Mouse (Mus musculus) fibroblast of lung, adult 2 months (primary cell): ENCODE measurements at regions not wholly inside any gene's neighbourhood (a gene's known extent, or its start where the extent isn't known, plus 50 kb on each side); places are given as distances from the start of the nearest gene placed in this dataset.

ENCODE experiments used
- DNase-seq: peaks from one replicate; pipeline ENCODE4 v3.0.0-alpha.2; 2011; ENCODE audit warnings: low read depth

GRCm38 (mm10) chr15:68440636-68441035 lies 1939.9 kb upstream of the Lrrc6 start:
- DNase-seq = no peak

GRCm38 (mm10) chr15:68435961-68436360 lies 1935.3 kb upstream of the Lrrc6 start:
- DNase-seq = no peak

GRCm38 (mm10) chr15:68431251-68431650 lies 1930.5 kb upstream of the Lrrc6 start:
- DNase-seq = no peak

- DNase-seq = no peak
Observed at GRCm38 (mm10) chr15:68430486-68430885, 1929.8 kb upstream of the Lrrc6 start.

GRCm38 (mm10) chr15:68428444-68429228 lies 1927.9 kb upstream of the Lrrc6 start:
- no peak for DNase-seq

- no peak for DNase-seq
Observed at GRCm38 (mm10) chr15:68417142-68417541, 1916.4 kb upstream of the Lrrc6 start.

- DNase-seq = peak; percentile 34
Observed at GRCm38 (mm10) chr15:68415401-68415925, 1914.8 kb upstream of the Lrrc6 start.

- DNase-seq = no peak
Observed at GRCm38 (mm10) chr15:68414047-68414446, 1913.3 kb upstream of the Lrrc6 start.

GRCm38 (mm10) chr15:68412697-68413096 lies 1912.0 kb upstream of the Lrrc6 start:
- no peak for DNase-seq

- no peak for DNase-seq
Observed at GRCm38 (mm10) chr15:68412156-68412555, 1911.4 kb upstream of the Lrrc6 start.

GRCm38 (mm10) chr15:68403554-68404070 lies 1902.9 kb upstream of the Lrrc6 start:
- DNase-seq = no peak

- peak; percentile 35 for DNase-seq
Observed at GRCm38 (mm10) chr15:68401726-68402125, 1901.0 kb upstream of the Lrrc6 start.

- no peak for DNase-seq
Observed at GRCm38 (mm10) chr15:68401006-68401405, 1900.3 kb upstream of the Lrrc6 start.

GRCm38 (mm10) chr15:68396566-68396965 lies 1895.9 kb upstream of the Lrrc6 start:
- DNase-seq = no peak

- no peak for DNase-seq
Observed at GRCm38 (mm10) chr15:68394749-68395148, 1894.0 kb upstream of the Lrrc6 start.

- no peak for DNase-seq
Observed at GRCm38 (mm10) chr15:68394157-68394556, 1893.4 kb upstream of the Lrrc6 start.

GRCm38 (mm10) chr15:68391737-68392136 lies 1891.0 kb upstream of the Lrrc6 start:
- DNase-seq = no peak

GRCm38 (mm10) chr15:68389855-68390254 lies 1889.1 kb upstream of the Lrrc6 start:
- no peak for DNase-seq

GRCm38 (mm10) chr15:68387349-68388065 lies 1886.8 kb upstream of the Lrrc6 start:
- no peak for DNase-seq

- DNase-seq = no peak
Observed at GRCm38 (mm10) chr15:68384571-68385335, 1884.0 kb upstream of the Lrrc6 start.

GRCm38 (mm10) chr15:68375166-68375565 lies 1874.5 kb upstream of the Lrrc6 start:
- no peak for DNase-seq

GRCm38 (mm10) chr15:68366816-68367215 lies 1866.1 kb upstream of the Lrrc6 start:
- no peak for DNase-seq
